Mouse (Mus musculus) myocyte (in vitro differentiated cells): ENCODE results near the gene Gm10722.
"Not testable (repeated sequence)": the region's sequence is repeated elsewhere in the genome, so short reads cannot be mapped to it uniquely, and the experiment has no call there.

Experiments
- E2F4 ChIP-seq: IDR thresholded peaks from one replicate; pipeline ENCODE4 v1.6.1; 2011; ENCODE audit warnings: mild to moderate bottlenecking, control low read depth, moderate library complexity; ENCODE audit not compliant: insufficient read depth
- MYOG ChIP-seq, 3 experiments: IDR thresholded peaks; one replicate each; pipeline ENCODE4 v1.6.1; 2011; ENCODE audit warnings: control low read depth in 2 of 3, low read depth in 2 of 3, mild to moderate bottlenecking in 2 of 3; ENCODE audit not compliant: insufficient read length in 2 of 3, control insufficient read depth in 1 of 3, insufficient read depth in 1 of 3
- POLR2A ChIP-seq: IDR thresholded peaks from one replicate; pipeline ENCODE4 v1.6.1; 2011; ENCODE audit warnings: low read depth, mild to moderate bottlenecking, control low read depth, moderate library complexity; ENCODE audit not compliant: insufficient read length
- TCF12 ChIP-seq: IDR thresholded peaks from one replicate; pipeline ENCODE4 v1.6.1; 2011; ENCODE audit warnings: mild to moderate bottlenecking, control low read depth; ENCODE audit not compliant: poor library complexity, insufficient read depth, severe bottlenecking
- TCF3 ChIP-seq: IDR thresholded peaks from one replicate; pipeline ENCODE4 v1.6.1; 2011; ENCODE audit warnings: low read depth, control low read depth; ENCODE audit not compliant: insufficient read length

DNA sequence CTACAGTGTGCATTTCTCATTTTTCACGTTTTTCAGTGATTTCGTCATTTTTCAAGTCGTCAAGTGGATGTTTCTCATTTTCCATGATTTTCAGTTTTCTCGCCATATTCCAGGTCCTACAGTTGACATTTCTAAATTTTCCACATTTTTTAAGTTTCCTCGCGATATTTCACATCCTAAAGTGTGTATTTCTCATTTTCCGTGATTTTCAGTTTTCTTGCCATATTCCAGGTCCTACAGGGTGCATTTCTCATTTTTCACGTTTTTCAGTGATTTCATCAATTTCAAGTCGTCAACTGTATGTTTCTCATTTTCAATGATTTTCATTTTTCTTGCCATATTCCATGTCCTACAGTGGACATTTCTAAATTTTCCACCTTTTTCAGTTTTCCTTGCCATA lies 16.4 kb downstream of the Gm10722 start, which contains the start of gene Gm10719:
- TF ChIP-seq POLR2A; TCF12; E2F4; TCF3; MYOG (IDR thresholded peaks at IDR 0.05; ENCODE audit: control insufficient read depth in 1 of 3, insufficient read depth in 1 of 3, insufficient read length in 2 of 3, low read depth in 2 of 3): not testable (repeated sequence)
